Mouse (Mus musculus) spleen, postnatal 36 days (tissue): Measurements from ENCODE around the gene Cebpe.

Experiments used
- DNase-seq, 2 experiments: peaks; one replicate each; pipeline ENCODE4 v3.0.0; 2022; ENCODE audit warnings: low spot score in 2 of 2, mixed read lengths in 1 of 2

Cebpe gene

DNA sequence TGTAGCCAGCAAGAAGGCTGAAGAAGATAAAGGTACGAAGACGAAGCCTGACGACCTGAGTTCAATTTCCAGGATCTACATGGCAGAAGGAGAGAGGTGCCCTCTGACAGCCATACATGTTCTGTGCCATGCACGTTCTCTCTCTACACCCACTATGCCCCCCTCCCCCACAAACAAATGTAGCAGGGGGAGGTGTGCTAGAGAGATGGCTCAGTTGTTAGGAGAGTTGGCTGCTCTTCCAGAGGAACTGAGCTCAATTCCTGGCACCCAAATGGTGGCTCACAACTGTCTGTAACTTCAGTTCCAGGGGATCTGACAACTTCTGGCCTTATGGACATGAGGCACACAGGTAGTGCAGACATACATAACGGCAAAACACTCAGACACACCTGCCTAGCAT lies 35.7 kb downstream of the Cebpe start:
- no peak for DNase-seq

DNA sequence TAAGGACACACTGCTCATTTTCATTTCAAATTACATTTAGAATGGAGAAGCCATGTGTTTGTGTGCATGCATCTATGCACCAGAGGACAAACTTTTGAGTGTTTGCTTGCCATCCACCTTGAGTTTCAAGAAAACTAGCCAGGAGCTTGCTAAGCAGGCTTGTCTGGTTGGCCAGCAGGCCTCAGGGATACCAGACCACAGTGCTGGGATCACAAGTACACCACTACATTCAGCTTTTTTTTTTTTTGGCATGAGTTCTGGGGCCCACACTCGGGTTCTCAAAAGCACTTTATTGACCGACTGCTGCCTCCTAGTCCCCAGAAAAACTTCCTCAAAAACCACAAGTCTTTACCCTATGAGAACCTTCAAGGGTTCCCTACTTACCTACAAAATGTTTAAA lies 37.7 kb downstream of the Cebpe start:
- DNase-seq: no peak

DNA sequence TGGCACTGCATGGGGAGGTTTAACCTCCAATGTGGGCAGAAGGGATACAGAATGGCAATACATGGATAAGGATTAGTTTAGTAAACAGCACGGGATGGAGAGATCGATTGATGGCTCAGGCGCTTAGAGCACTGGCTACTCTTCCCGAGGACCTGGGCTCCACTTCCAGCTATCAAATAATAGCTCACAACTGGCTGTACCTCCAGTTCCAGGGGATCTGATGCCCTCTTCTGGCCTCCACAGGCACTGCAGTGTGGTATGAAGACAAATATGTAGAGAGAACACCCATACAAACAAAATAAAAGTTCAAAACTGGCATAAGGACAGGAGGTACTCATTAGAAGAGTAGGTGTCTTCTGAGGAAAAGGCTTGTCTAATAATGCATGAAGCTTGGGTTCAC lies 42.6 kb downstream of the Cebpe start:
- peak; percentile 33 to 47 for DNase-seq

DNA sequence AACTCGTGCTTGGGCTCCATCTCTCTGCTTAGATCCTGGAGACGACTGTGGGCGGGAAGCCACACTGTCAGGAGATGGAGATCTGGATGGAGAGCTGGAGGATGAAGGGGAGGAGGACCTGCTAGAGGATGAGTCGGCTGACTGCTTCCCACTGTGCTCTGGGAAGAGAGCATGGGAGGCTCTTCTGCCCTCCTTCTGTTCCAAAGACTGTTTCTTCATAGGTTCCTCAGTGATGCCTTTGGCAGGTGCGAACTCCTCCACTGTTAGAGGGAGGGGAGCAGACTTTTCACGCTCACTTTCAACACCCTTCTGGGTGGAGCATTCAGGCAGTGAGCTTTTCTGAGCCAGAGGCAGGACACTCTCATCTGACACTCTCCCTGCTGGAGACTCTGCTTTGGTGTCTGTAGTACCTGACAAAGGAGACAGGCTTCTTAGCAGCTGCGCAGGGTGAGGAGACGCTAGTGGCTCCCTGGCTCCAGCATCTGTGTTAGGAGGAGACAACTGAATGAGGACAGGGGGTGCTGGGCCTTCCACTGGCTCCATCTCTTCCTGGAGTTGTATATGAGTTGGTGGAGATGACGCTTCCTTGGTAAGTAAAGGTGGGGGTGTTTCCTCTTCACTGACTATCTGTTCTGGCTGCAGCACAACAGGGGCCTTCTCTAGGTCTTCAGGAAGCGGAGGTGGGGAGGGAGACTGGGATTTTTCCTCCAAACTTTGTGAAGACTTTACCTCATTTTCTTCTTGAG lies 47.3 kb downstream of the Cebpe start:
- DNase-seq: no peak
